9 mouse cellular contexts compared by ENCODE assay signal in the genomic region with DNA sequence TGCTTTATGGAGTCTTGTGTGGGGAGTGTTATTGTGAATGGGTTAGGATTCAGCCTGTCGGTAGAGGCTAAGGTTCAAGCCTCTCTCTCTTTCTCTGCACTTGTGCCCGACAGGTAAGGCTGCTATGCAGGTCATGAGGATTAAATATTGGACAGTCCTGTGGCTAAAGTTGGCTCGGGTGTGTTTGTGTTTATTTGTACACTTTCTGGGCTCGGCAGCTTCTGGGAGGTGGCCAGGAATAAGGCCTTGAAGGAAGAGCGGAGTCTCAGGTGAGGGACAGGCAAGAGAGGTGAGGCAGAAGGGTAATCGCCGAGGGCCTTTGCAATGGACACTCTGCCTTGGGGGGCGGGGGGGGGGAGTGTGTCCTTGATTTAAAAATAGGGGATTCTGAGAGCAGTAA. TPM values are rescaled to one million over a fixed set of nuclear protein-coding genes. Genes with fewer than 3 reads are reported as not detected.
DNase-seq lines count a peak whose midpoint lies in the region; ATAC-seq and TF ChIP-seq lines count a peak whose summit lies in the region.
"Had no signal": no experiment of that assay in that cellular context is flagged by ENCODE, and none has a peak within 500 bp of the region (broad histone marks: within the 10 kb centered on the region; RNA-seq: fewer than 3 reads in every experiment).

No protein-coding gene starts in this region.

- DNase-seq in heart, adult 8-10 months (ENCODE audit: low spot score): no peak
- peak; percentile 31 for DNase-seq in testis, postnatal 10 days (ENCODE audit: low spot score)
- no peak for DNase-seq in testis, postnatal 14 days (ENCODE audit: low spot score)
- peak; percentile 19 for DNase-seq in kidney, postnatal 10 days
- no peak for DNase-seq in midbrain, postnatal 0 days (ENCODE audit: low spot score)
- DNase-seq: retina, postnatal 1 day had no signal

- no peak for ATAC-seq in heart, embryonic 13.5 days (ENCODE audit: extremely low read depth, insufficient number of reproducible peaks, low FRiP score, low TSS enrichment)
- ATAC-seq in midbrain, postnatal 0 days (ENCODE audit: low FRiP score): no peak
- no peak for ATAC-seq in megakaryocyte-erythroid progenitor cell, adult 5-6 weeks (replicated peaks; ENCODE audit: low FRiP score, low TSS enrichment, poor library complexity, severe bottlenecking)

- TF ChIP-seq CTCF in midbrain, postnatal 0 days (IDR thresholded peaks at IDR 0.05): no peak

- H3K36me3 ChIP-seq in heart, embryonic 13.5 days: peaks cover 10% of the 10 kb centered on the region
- H3K36me3 ChIP-seq in midbrain, postnatal 0 days (ENCODE audit: insufficient read depth, low read length): no peaks in the 10 kb centered on the region

- WGBS in heart, embryonic 13.5 days: 72% methylated on average over 8 of the region's 8 CpGs
- 81% methylated on average over 8 of the region's 8 CpGs for WGBS in midbrain, postnatal 0 days

- peaks cover 40% of the 10 kb centered on the region for H3K4me1 ChIP-seq in heart, embryonic 13.5 days
- 0 out of 2 replicates have a peak, but pooled peaks cover 3% of the 10 kb centered on the region for H3K4me1 ChIP-seq in midbrain, postnatal 0 days (ENCODE audit: insufficient read depth, low read length)

- no peaks in the 10 kb centered on the region for H3K27me3 ChIP-seq in heart, embryonic 13.5 days (replicated peaks)
- H3K27me3 ChIP-seq in midbrain, postnatal 0 days (ENCODE audit: insufficient read depth, low read length): no peaks in the 10 kb centered on the region
- H3K27me3 ChIP-seq: CH12.LX had no signal

- H3K9me3 ChIP-seq in heart, embryonic 13.5 days: no peaks in the 10 kb centered on the region
- H3K9me3 ChIP-seq in midbrain, postnatal 0 days (ENCODE audit: low read length): no peaks in the 10 kb centered on the region

- no peak overlapping the region for H3K27ac ChIP-seq in heart, embryonic 13.5 days (replicated peaks)
- H3K27ac ChIP-seq in midbrain, postnatal 0 days (ENCODE audit: low read depth, low read length): no peak overlapping the region

- 0 out of 2 replicates have a peak overlapping the region, but pooled peaks have one; percentile 44 for H3K9ac ChIP-seq in heart, embryonic 13.5 days
- H3K9ac ChIP-seq in midbrain, postnatal 0 days (replicated peaks; ENCODE audit: low read length, poor library complexity, severe bottlenecking): no peak overlapping the region

- H3K4me2 ChIP-seq in heart, embryonic 13.5 days: peak overlapping the region; percentile 75
- no peak overlapping the region for H3K4me2 ChIP-seq in midbrain, postnatal 0 days (ENCODE audit: low read depth, low read length, poor library complexity, severe bottlenecking)

- H3K4me3 ChIP-seq in heart, embryonic 13.5 days: peak overlapping the region; percentile 76; the same call in 1 of the 2 replicates
- H3K4me3 ChIP-seq in midbrain, postnatal 0 days (ENCODE audit: low read depth, low read length): no peak overlapping the region

RNA-seq across cellular contexts. Expression of gene Shisa5, which starts 1.9 kb away (rescaled TPM):
- 63.6 and 69.3 TPM in 2 replicates for polyA plus RNA-seq in heart, embryonic 13.5 days (2015; fragmentation: Nextera tagmentation; extraction: Ambion mirVana)
- 10 to 100 TPM; 30.1 to 36.9 (median 33.7) TPM for total RNA-seq in heart, adult 8-10 months (2022)
- 79.7 and 80.6 TPM in 2 replicates for total RNA-seq in midbrain, postnatal 0 days (2014; rRNA removed)
- polyA plus RNA-seq in midbrain, postnatal 0 days (2015; fragmentation: Nextera tagmentation; extraction: Ambion mirVana): 75.0 and 89.3 TPM in 2 replicates
- total RNA-seq in megakaryocyte-erythroid progenitor cell, adult 5-6 weeks (2014; fragmentation: Nextera tagmentation): 52.0 and 52.8 TPM in 2 replicates
- total RNA-seq in megakaryocyte-erythroid progenitor cell, adult 5-6 weeks (2017): 37.6 and 74.5 TPM in 2 replicates

RNA-seq across cellular contexts. Expression of gene Trex1, which starts 19.3 kb away (rescaled TPM):
- 7.7 and 10.9 TPM in 2 replicates for polyA plus RNA-seq in heart, embryonic 13.5 days (2015; fragmentation: Nextera tagmentation; extraction: Ambion mirVana)
- 10 to 100 TPM; 16.3 to 19.2 (median 17.6) TPM for total RNA-seq in heart, adult 8-10 months (2022)
- 22.5 and 28.1 TPM in 2 replicates for total RNA-seq in midbrain, postnatal 0 days (2014; rRNA removed)
- polyA plus RNA-seq in midbrain, postnatal 0 days (2015; fragmentation: Nextera tagmentation; extraction: Ambion mirVana): 14.8 and 18.6 TPM in 2 replicates
- 17.1 and 29.7 TPM in 2 replicates for total RNA-seq in megakaryocyte-erythroid progenitor cell, adult 5-6 weeks (2014; fragmentation: Nextera tagmentation)
- 4.7 and 5.1 TPM in 2 replicates for total RNA-seq in megakaryocyte-erythroid progenitor cell, adult 5-6 weeks (2017)

RNA-seq across cellular contexts. Expression of gene Atrip, which starts 33.7 kb away (rescaled TPM):
- polyA plus RNA-seq in heart, embryonic 13.5 days (2015; fragmentation: Nextera tagmentation; extraction: Ambion mirVana): 16.6 and 18.0 TPM in 2 replicates
- 1 to 10 TPM; 8.1 to 9.4 (median 8.5) TPM for total RNA-seq in heart, adult 8-10 months (2022)
- 34.7 and 35.1 TPM in 2 replicates for total RNA-seq in midbrain, postnatal 0 days (2014; rRNA removed)
- polyA plus RNA-seq in midbrain, postnatal 0 days (2015; fragmentation: Nextera tagmentation; extraction: Ambion mirVana): 32.9 and 34.7 TPM in 2 replicates
- 14.9 and 26.3 TPM in 2 replicates for total RNA-seq in megakaryocyte-erythroid progenitor cell, adult 5-6 weeks (2014; fragmentation: Nextera tagmentation)
- 9.8 and 19.2 TPM in 2 replicates for total RNA-seq in megakaryocyte-erythroid progenitor cell, adult 5-6 weeks (2017)

RNA-seq across cellular contexts. Expression of gene Ccdc51, which starts 42.1 kb away (rescaled TPM):
- polyA plus RNA-seq in heart, embryonic 13.5 days (2015; fragmentation: Nextera tagmentation; extraction: Ambion mirVana): 12.4 and 16.7 TPM in 2 replicates
- 10 to 100 TPM; 10.5 to 13.4 (median 12.7) TPM for total RNA-seq in heart, adult 8-10 months (2022)
- 6.9 and 7.4 TPM in 2 replicates for total RNA-seq in midbrain, postnatal 0 days (2014; rRNA removed)
- polyA plus RNA-seq in midbrain, postnatal 0 days (2015; fragmentation: Nextera tagmentation; extraction: Ambion mirVana): 4.8 and 7.1 TPM in 2 replicates
- 12.2 and 17.1 TPM in 2 replicates for total RNA-seq in megakaryocyte-erythroid progenitor cell, adult 5-6 weeks (2014; fragmentation: Nextera tagmentation)
- 14.2 and 16.6 TPM in 2 replicates for total RNA-seq in megakaryocyte-erythroid progenitor cell, adult 5-6 weeks (2017)

RNA-seq across cellular contexts. Expression of gene Tma7, which starts 42.2 kb away (rescaled TPM):
- polyA plus RNA-seq in heart, embryonic 13.5 days (2015; fragmentation: Nextera tagmentation; extraction: Ambion mirVana): 568 and 620 TPM in 2 replicates
- total RNA-seq in heart, adult 8-10 months (2022): 100 to 1,000 TPM; 220 to 257 (median 236) TPM
- 129 and 162 TPM in 2 replicates for total RNA-seq in midbrain, postnatal 0 days (2014; rRNA removed)
- 766 and 825 TPM in 2 replicates for polyA plus RNA-seq in midbrain, postnatal 0 days (2015; fragmentation: Nextera tagmentation; extraction: Ambion mirVana)
- total RNA-seq in megakaryocyte-erythroid progenitor cell, adult 5-6 weeks (2014; fragmentation: Nextera tagmentation): 418 and 530 TPM in 2 replicates
- 113 and 115 TPM in 2 replicates for total RNA-seq in megakaryocyte-erythroid progenitor cell, adult 5-6 weeks (2017)

Comparison
In these comparisons a context has a peak if more than half of its experiments do, and no peak if none do; other contexts are left out.
1. DNase-seq: peak in testis, postnatal 10 days (single experiment) and kidney, postnatal 10 days (single experiment); none in heart, adult 8-10 months (single experiment), testis, postnatal 14 days (single experiment) and midbrain, postnatal 0 days (single experiment).